Mouse (Mus musculus) stomach, embryonic 15.5 days (tissue): ENCODE measurements around the gene Gm16434. TPM values are rescaled to one million over a fixed set of nuclear protein-coding genes. Genes with fewer than 3 reads are reported as not detected.
"Not testable (repeated sequence)": the region's sequence is repeated elsewhere in the genome, so short reads cannot be mapped to it uniquely, and the experiment has no call there.

Experiments used
- ATAC-seq: fragments of 200-750 bp; cut with Nextera tagmentation; 2 replicates; pipeline ENCODE4 v1.8.0; 2017; ENCODE audit warnings: low read depth, moderate number of reproducible peaks, moderate TSS enrichment; ENCODE audit not compliant: insufficient read depth, low FRiP score
- H3K27ac ChIP-seq: fragments of 300-500 bp; sonication (generic); 2 replicates; pipeline ENCODE4 v1.5.1; 2015; ENCODE audit warnings: mild to moderate bottlenecking, inconsistent platforms
- H3K27me3 ChIP-seq: fragments of 300-500 bp; sonication (generic); replicated peaks from 2 replicates; pipeline ENCODE4 v1.6.1; 2015; ENCODE audit warnings: inconsistent platforms
- H3K36me3 ChIP-seq: fragments of 300-500 bp; sonication (generic); 2 replicates; pipeline ENCODE4 v1.6.1; 2015; ENCODE audit warnings: inconsistent platforms
- H3K4me1 ChIP-seq: fragments of 300-500 bp; sonication (generic); 2 replicates; pipeline ENCODE4 v1.6.1; 2015; ENCODE audit warnings: inconsistent platforms
- H3K4me2 ChIP-seq: fragments of 300-500 bp; sonication (generic); 2 replicates; pipeline ENCODE4 v1.6.1; 2015; ENCODE audit warnings: mild to moderate bottlenecking, inconsistent platforms
- H3K4me3 ChIP-seq: fragments of 300-500 bp; sonication (generic); replicated peaks from 2 replicates; pipeline ENCODE4 v1.5.1; 2015; ENCODE audit warnings: inconsistent platforms
- H3K9ac ChIP-seq: fragments of 300-500 bp; sonication (generic); 2 replicates; pipeline ENCODE4 v1.6.1; 2015; ENCODE audit warnings: inconsistent platforms
- H3K9me3 ChIP-seq: fragments of 300-500 bp; sonication (generic); 2 replicates; pipeline ENCODE4 v1.6.1; 2016; ENCODE audit warnings: inconsistent platforms
- WGBS: fragments of 180-500 bp; shearing (Covaris S2); methylation state at CpG from one replicate; pipeline ENCODE4 v1.1.7; 2015; 5-methylcytosine and 5-hydroxymethylcytosine counted together
- polyA plus RNA-seq: library from polyadenylated mRNA; unstranded; fragments of >200 nt; fragmentation: Nextera tagmentation; extraction: Ambion mirVana; gene quantifications from 2 replicates; pipeline ENCODE4 v1.2.1, GENCODE M21; 2015

The Gm16434 gene
- not detected in 2 replicates for polyA plus RNA-seq

DNA sequence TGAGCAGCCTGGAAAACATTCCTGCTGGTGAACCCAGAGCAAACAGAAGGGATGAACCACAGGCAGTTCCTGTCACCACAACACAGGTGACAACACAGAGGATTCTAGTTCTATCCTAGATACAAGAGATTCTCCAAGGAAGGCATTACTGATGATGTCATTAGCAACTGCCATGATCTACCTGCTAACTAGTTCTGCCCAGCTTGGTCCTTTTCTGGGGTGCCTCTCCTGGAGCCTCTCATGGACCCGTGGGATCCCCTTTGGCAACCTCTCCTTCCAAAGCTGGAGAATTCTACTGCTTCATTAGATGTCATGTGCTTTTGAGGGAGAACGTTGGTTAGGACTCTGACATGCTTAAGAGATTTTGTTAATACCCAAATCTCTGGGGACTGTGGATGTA lies at the start of gene Gm16434:
TSS of gene Gm16434 (minus strand) at position 101 of the 400 bp plus-strand sequence.
- not testable (repeated sequence) for H3K36me3 ChIP-seq, H3K27ac ChIP-seq, ATAC-seq

DNA sequence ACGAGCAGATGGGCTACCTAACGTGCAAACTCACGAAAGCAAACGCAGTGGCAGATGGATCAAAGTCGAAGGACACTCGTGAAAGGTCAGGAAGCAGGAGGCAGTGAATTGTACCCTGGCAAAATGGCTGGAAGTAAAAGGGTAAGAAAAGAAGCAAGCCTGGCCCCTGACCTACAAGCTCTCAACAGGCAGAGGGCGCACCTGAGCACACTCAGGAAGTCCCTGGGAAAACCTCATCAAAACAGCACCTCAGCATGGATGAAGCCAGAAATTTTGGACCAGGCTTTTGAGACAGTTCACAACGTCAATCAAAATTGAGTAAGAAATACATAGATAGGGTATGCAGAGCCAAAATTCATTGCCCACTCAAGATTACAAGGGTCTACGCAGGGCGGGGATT lies 49.2 kb upstream of the Gm16434 start:
- WGBS = 7% methylated on average over 8 of the region's 10 CpGs
- H3K9ac ChIP-seq, H3K27me3 ChIP-seq, H3K4me2 ChIP-seq, H3K36me3 ChIP-seq, ATAC-seq, H3K4me1 ChIP-seq, H3K4me3 ChIP-seq, H3K27ac ChIP-seq, H3K9me3 ChIP-seq: not testable (repeated sequence)

More for the DNA sequence above, at the start of gene Gm16434:
- H3K27me3 ChIP-seq, H3K4me3 ChIP-seq, H3K4me2 ChIP-seq, H3K4me1 ChIP-seq, H3K9me3 ChIP-seq, H3K9ac ChIP-seq: not testable (repeated sequence)
- WGBS = no CpG with 5 or more reads among the region's 2 CpGs

DNA sequence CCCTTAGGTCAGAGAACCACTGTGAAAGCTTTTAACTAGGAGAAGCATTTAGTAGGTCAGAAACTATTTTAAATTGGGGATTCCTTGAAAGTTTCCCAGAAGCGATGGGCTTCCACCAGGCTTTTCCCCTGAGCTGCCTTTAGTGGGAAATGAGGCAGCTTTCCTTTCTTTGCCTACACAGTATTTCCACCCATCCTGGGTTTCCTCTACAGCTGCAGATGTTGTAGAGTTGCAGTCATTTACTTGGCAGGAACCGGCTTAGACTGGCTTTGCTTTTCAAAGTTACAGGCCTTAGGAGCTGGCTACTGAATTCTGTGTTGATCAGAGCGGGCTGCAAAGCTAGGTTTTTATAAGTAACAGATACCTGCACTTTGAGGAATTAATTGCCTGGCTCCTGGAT lies 5.7 kb upstream of the Gm16434 start:
- ATAC-seq = not testable (repeated sequence)

DNA sequence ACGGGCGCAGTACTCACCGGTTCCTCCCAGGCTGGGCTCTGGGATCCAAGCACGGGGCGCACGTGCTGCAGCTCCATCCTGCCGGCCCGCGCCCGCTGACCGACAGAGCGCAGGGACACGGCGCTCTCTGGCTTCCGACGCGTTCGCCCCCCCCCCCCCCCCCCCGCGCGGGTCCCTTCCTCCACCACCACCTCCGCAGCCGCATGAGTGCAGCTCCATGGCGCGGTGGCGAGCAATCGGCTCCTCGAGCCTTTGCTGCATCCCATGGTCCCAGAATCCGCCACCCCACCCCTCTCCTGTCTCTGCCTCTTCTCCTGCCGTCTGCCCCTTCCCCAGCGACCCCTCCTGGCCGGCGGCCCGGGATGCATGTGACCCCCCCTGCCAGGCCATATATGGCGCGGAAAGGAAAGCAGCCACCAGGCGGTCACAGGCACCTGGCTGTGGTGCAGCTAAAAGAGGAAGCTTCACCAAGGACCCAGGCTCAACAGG lies 19.8 kb downstream of the Gm16434 start, which contains the start of gene Gm3512:
TSS of gene Gm3512 (minus strand) at position 51 of the 489 bp plus-strand sequence.
- not testable (repeated sequence) for ATAC-seq, H3K9me3 ChIP-seq
- no CpG with 5 or more reads among the region's 37 CpGs for WGBS

More for the DNA sequence above, 5.7 kb upstream of the Gm16434 start:
- not testable (repeated sequence) for H3K4me2 ChIP-seq, H3K4me1 ChIP-seq, H3K36me3 ChIP-seq, H3K4me3 ChIP-seq, H3K27ac ChIP-seq, H3K9me3 ChIP-seq, H3K9ac ChIP-seq, H3K27me3 ChIP-seq
- 86% methylated on average over 3 of the region's 3 CpGs for WGBS

More for the DNA sequence above, 19.8 kb downstream of the Gm16434 start, which contains the start of gene Gm3512:
- H3K4me2 ChIP-seq, H3K27me3 ChIP-seq, H3K4me3 ChIP-seq, H3K9ac ChIP-seq, H3K27ac ChIP-seq, H3K36me3 ChIP-seq, H3K4me1 ChIP-seq: not testable (repeated sequence)

Other genes starting within 250 kb of the Gm16434 start
- gene Gm6356, start 220.7 kb downstream of the Gm16434 start, polyA plus RNA-seq = not detected in 2 replicates
- 0.45 and 0.82 TPM in 2 replicates for gene Gm10406, start 167.1 kb downstream of the Gm16434 start, polyA plus RNA-seq
- not detected in 2 replicates for gene Gm3685, start 149.6 kb downstream of the Gm16434 start, polyA plus RNA-seq
- gene Gm3696, start 93.9 kb downstream of the Gm16434 start, polyA plus RNA-seq = 1.2 and 1.3 TPM in 2 replicates
- gene Gm6676, start 69.1 kb downstream of the Gm16434 start, polyA plus RNA-seq = not detected in 2 replicates
- gene Gm3512, start 20.0 kb downstream of the Gm16434 start, polyA plus RNA-seq = 4.5 and 5.6 TPM in 2 replicates
- gene Gm3727, start 70.2 kb upstream of the Gm16434 start, polyA plus RNA-seq = not detected in 2 replicates
- gene Gm3739, start 120.5 kb upstream of the Gm16434 start, polyA plus RNA-seq = 0.58 and 0.70 TPM in 2 replicates
- gene Gm5797, start 137.9 kb upstream of the Gm16434 start, polyA plus RNA-seq = not detected in 2 replicates
- gene Gm8374, start 170.6 kb upstream of the Gm16434 start, polyA plus RNA-seq = not detected in 2 replicates